Mouse (Mus musculus): ENCODE data around the gene Rerg. TPM values are rescaled to one million over a fixed set of nuclear protein-coding genes. Genes with fewer than 3 reads are reported as not detected.
A peak's percentile ranks its signal among the peaks of the same experiment; 100 is the strongest.

The Rerg gene
- 9.2 and 14.8 TPM in 2 replicates for polyA plus RNA-seq (2012; rRNA removed)

DNA sequence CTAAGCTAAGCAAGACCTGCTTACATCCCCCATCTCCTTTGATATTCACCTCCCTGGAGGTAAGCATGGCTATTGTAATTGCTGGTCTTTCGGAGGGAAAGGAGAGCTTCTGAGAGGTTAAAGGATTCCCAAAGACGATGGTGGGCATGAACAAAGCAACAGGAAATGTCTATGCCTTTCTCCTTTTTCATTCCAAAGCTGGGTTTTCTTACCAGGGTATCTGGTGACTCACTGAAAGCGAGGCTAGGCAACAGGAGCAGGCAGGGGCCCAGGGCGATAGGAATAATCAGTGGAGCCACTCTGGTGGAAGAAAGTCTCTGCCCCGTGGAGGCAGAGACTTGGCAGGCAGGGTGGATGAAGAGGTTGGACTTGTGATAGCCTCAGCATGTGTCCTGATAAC, at the start of gene Rerg:
Gene Rerg (minus strand): TSS at position 272 of the 400 bp plus-strand sequence.
- Histone ChIP-seq H3K4me3 (replicated peaks; ENCODE audit: extremely low read depth, low read depth, low read length) (peak within 1 kb of the TSS; percentile 73), H3K4me1 (ENCODE audit: control insufficient read depth, insufficient read depth, low read length) (0 out of 2 replicates have a peak, but pooled peaks cover 4% of the 10 kb centered on the region)
- DNase-seq: no peak
- no peak for TF ChIP-seq CTCF (IDR thresholded peaks at IDR 0.05; ENCODE audit: insufficient read depth, low read length)
- no peak for TF ChIP-seq POLR2A (IDR thresholded peaks at IDR 0.05; ENCODE audit: borderline replicate concordance, extremely low read depth, low read depth, low read length)
- 63% methylated on average over 5 of the region's 5 CpGs for WGBS

DNA sequence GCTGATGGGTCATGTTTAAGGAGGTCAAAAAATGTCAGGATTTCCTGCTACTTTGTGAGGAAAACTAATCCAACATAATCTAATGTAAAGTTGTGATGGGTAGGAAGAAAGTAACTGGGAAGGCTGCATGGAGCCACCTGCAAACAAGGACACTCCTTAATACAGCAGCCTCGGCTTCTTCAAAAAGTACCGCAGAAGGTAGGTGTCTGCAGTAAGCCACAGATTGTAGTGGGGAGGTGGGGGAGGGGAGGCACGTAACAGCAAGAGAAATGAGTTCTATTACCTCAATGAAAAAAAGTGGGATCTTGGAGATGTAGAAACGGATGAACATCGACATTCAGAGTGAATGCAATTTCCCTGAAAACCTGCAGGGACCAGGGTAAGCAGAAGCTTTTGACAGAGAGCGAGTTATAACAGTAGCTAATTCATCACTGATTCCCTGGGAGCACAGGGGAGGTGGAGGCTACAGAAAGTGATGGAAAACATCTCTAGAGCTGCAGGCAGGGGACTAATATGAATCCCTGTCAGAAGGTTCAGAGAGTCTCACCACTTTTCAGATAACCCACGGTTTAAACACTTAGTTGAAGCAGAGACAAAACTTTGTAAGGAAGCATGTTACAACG, 47.7 kb upstream of the Rerg start:
- WGBS: 76% methylated on average over 8 of the region's 8 CpGs

DNA sequence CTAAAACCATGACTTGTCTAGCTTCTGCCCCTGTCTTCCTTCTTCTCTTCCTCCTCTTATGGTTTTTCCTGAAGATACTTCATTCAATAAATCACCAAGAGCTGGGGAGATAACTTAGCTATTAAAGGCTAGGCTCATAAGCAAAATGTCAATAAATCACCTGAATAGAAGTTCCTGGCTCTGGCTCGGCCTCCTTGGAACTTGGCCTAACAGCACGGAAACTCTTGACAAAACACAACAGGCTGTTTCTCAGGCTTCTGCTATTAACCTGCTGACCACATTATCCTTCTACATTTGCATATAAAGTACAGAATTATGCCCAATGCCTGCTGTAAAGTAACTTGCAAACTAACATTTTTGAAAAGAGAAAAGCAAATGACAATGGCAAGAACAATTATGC, 41.1 kb upstream of the Rerg start:
- H3K4me3 ChIP-seq (replicated peaks; ENCODE audit: extremely low read depth, low read depth, low read length): no peak overlapping the region
- WGBS: 46% methylated on average over 2 of the region's 2 CpGs
- no peak for DNase-seq
- H3K4me1 ChIP-seq (ENCODE audit: control insufficient read depth, insufficient read depth, low read length): no peaks in the 10 kb centered on the region
- TF ChIP-seq POLR2A (IDR thresholded peaks at IDR 0.05; ENCODE audit: borderline replicate concordance, extremely low read depth, low read depth, low read length) (no peak), CTCF (IDR thresholded peaks at IDR 0.05; ENCODE audit: insufficient read depth, low read length) (no peak)

More for the DNA sequence above, 47.7 kb upstream of the Rerg start:
- Histone ChIP-seq H3K4me3 (replicated peaks; ENCODE audit: extremely low read depth, low read depth, low read length) (no peak overlapping the region), H3K4me1 (ENCODE audit: control insufficient read depth, insufficient read depth, low read length) (no peaks in the 10 kb centered on the region)
- DNase-seq: no peak
- TF ChIP-seq CTCF (IDR thresholded peaks at IDR 0.05; ENCODE audit: insufficient read depth, low read length) (no peak), POLR2A (IDR thresholded peaks at IDR 0.05; ENCODE audit: borderline replicate concordance, extremely low read depth, low read depth, low read length) (no peak)

DNA sequence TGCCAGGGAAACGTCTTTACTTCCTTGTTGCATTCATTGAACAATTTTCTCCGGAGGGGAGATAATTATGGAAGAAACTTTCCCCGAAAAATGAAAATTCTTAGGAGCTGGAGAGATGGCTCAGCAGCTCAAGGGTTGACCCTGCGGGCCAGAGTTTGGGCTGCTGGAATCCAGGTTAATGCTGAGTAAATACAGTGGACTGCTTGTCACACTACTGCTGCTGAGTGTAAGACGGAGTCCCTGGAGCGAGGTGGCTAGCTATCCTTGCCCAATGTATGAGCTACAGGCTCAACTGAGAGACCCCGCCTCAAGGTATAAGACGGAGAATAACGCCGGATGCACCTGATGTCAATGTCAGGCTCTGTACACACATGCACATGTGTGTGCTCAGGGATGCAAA, 40.7 kb upstream of the Rerg start:
- no peak for DNase-seq
- H3K4me3 ChIP-seq (replicated peaks; ENCODE audit: extremely low read depth, low read depth, low read length): no peak overlapping the region
- no peak for TF ChIP-seq CTCF (IDR thresholded peaks at IDR 0.05; ENCODE audit: insufficient read depth, low read length)
- no peaks in the 10 kb centered on the region for H3K4me1 ChIP-seq (ENCODE audit: control insufficient read depth, insufficient read depth, low read length)
- WGBS: 90% methylated on average over 10 of the region's 10 CpGs

DNA sequence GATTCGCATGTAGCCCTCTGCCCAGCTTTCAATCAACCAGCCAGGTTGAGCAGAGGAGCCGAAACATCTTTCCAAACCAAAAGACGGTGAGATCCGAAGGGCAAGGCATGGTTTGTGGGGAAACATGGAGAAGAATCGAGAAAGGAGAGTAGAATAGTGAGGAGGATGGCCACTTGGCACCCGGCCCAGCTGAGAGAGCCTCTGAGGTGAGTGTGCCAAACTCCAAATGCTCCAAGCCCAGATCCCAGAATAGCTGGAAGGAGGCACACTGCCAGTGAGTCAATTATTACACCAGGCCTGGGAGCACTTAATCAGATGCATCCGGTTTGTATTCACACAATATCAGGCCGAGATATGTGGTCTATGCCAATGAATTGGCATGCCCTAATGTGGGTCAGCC, 39.7 kb upstream of the Rerg start:
- no peak for TF ChIP-seq CTCF (IDR thresholded peaks at IDR 0.05; ENCODE audit: insufficient read depth, low read length)
- TF ChIP-seq POLR2A (IDR thresholded peaks at IDR 0.05; ENCODE audit: borderline replicate concordance, extremely low read depth, low read depth, low read length): no peak
- Histone ChIP-seq H3K4me3 (replicated peaks; ENCODE audit: extremely low read depth, low read depth, low read length) (no peak overlapping the region), H3K4me1 (ENCODE audit: control insufficient read depth, insufficient read depth, low read length) (no peaks in the 10 kb centered on the region)
- peak; percentile 4 for DNase-seq
- WGBS: 61% methylated on average over 8 of the region's 8 CpGs

DNA sequence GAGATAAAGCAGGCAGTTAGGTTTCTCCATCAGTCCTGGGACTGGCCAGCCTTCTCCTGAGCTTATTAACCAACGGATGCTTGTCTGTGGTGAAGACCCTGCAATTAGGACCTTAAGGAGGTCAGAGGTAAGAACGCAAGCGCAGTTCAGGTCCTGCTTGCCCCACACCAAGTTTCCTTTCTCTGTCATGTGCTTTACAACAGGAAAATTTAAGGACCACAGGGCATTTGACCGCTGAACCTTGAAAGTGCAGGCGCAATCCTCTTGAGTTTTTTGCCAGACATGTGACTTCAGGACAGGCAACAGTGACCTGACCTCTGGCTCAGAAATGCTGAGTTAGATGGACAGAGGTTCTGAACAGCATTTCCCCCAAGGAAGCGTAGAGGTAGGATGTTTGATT, 36.8 kb upstream of the Rerg start:
- no peaks in the 10 kb centered on the region for H3K4me1 ChIP-seq (ENCODE audit: control insufficient read depth, insufficient read depth, low read length)
- no peak for TF ChIP-seq CTCF (IDR thresholded peaks at IDR 0.05; ENCODE audit: insufficient read depth, low read length)
- no peak for TF ChIP-seq POLR2A (IDR thresholded peaks at IDR 0.05; ENCODE audit: borderline replicate concordance, extremely low read depth, low read depth, low read length)
- WGBS: 93% methylated on average over 6 of the region's 6 CpGs
- no peak overlapping the region for H3K4me3 ChIP-seq (replicated peaks; ENCODE audit: extremely low read depth, low read depth, low read length)
- no peak for DNase-seq

DNA sequence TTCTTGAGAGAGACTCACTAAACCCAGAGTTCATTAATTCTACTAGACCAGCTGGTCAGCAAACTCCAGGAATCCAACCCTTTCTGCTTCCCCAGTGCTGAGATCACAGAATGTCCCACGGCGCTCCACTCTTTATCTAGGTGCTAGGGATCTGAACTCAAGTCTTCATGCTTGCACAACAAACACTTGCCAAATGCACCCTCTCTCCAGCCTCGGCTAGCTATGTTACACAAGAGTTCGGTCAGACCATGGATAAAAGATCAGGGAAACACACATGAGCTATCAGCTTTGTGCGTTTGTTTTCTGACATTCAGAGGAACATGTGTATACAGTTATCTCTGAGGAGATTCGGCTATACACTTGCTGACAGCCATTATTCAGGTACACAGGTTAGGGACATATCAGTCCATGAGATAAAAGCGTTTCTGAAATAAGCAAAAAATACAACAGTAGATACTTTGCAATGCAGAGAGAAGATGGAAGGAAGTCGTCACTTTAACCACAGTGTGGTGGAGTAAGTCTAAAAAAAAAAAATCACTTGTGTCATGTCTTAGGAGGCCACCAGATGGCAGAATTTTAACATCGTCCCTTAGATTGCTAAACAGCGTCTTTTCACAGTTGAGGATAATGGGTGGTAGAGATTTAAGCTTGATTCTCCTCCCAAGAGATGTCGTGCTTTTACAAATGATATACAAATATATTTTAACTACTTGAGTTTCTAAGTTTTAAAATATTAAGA, 35.5 kb upstream of the Rerg start:
- Histone ChIP-seq H3K4me1 (ENCODE audit: control insufficient read depth, insufficient read depth, low read length) (no peaks in the 10 kb centered on the region), H3K4me3 (replicated peaks; ENCODE audit: extremely low read depth, low read depth, low read length) (no peak overlapping the region)
- TF ChIP-seq POLR2A (IDR thresholded peaks at IDR 0.05; ENCODE audit: borderline replicate concordance, extremely low read depth, low read depth, low read length): no peak
- TF ChIP-seq CTCF (IDR thresholded peaks at IDR 0.05; ENCODE audit: insufficient read depth, low read length): no peak
- DNase-seq: no peak
- WGBS: 48% methylated on average over 11 of the region's 11 CpGs

DNA sequence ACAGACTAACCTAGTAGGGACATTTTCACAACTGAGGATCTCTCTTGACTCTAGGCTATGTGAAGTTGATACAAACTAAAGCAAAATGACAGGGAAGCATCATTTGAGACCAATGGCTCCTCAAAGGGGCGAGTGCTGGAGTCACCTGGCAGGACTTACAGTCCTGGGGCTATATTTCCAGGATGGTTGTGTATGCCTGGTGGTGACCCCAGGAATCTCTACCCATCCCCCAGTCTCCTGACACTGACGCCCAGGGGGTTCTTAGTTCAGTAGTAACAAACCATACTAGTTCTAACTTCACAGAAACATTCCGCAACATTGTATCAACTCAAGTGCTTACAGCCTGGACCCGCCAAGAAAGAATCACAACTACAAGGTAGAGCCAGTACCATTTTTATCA, 32.4 kb upstream of the Rerg start:
- H3K4me3 ChIP-seq (replicated peaks; ENCODE audit: extremely low read depth, low read depth, low read length): no peak overlapping the region
- no peaks in the 10 kb centered on the region for H3K4me1 ChIP-seq (ENCODE audit: control insufficient read depth, insufficient read depth, low read length)
- no peak for DNase-seq
- 85% methylated on average over 4 of the region's 4 CpGs for WGBS
- TF ChIP-seq POLR2A (IDR thresholded peaks at IDR 0.05; ENCODE audit: borderline replicate concordance, extremely low read depth, low read depth, low read length) (no peak), CTCF (IDR thresholded peaks at IDR 0.05; ENCODE audit: insufficient read depth, low read length) (no peak)

DNA sequence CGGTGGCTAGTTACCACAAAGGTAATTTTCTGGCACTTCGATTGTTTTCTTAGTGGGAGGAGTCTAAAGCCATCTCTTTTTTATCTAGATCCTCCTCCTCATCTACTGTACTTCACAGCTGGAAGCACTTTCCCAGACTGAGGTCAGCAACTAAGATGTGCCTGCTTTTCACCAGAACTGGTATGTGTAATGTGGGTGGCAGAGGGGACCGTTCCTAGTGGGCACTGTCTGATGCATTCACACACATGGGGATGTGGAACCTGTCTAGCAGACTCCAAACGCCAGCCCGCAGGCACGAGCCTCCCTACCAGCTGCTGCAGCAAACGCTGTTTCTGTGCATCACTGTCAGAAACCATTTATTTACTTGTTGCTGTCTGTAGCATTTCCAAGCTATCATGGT, 31.3 kb upstream of the Rerg start:
- no peak for DNase-seq
- 55% methylated on average over 7 of the region's 7 CpGs for WGBS
- Histone ChIP-seq H3K4me3 (replicated peaks; ENCODE audit: extremely low read depth, low read depth, low read length) (no peak overlapping the region), H3K4me1 (ENCODE audit: control insufficient read depth, insufficient read depth, low read length) (no peaks in the 10 kb centered on the region)
- TF ChIP-seq CTCF (IDR thresholded peaks at IDR 0.05; ENCODE audit: insufficient read depth, low read length): no peak
- no peak for TF ChIP-seq POLR2A (IDR thresholded peaks at IDR 0.05; ENCODE audit: borderline replicate concordance, extremely low read depth, low read depth, low read length)

DNA sequence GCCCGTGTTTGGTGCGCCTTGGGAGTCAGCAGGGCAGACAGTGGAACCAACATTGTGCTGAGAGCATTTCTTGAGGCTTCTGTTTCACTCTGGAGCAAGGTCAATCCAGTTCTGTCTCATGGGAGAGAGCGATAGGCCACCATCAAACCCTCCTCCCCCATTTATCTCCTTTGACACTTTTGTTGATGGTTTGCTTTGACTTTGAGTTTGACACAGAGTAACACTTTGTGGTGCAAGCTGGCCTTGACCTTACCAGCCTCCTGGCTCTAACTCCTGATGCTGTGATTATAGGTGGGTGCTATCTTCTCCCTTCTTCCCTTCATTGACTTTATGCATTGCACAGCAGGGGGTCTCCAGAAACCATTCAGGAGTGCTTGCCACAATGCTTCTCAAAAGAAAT, 30.9 kb upstream of the Rerg start:
- TF ChIP-seq POLR2A (IDR thresholded peaks at IDR 0.05; ENCODE audit: borderline replicate concordance, extremely low read depth, low read depth, low read length): no peak
- TF ChIP-seq CTCF (IDR thresholded peaks at IDR 0.05; ENCODE audit: insufficient read depth, low read length): no peak
- WGBS: 85% methylated on average over 3 of the region's 3 CpGs
- no peak for DNase-seq
- Histone ChIP-seq H3K4me3 (replicated peaks; ENCODE audit: extremely low read depth, low read depth, low read length) (no peak overlapping the region), H3K4me1 (ENCODE audit: control insufficient read depth, insufficient read depth, low read length) (no peaks in the 10 kb centered on the region)
